8 mouse cellular contexts compared by ENCODE assay signal in the genomic region with DNA sequence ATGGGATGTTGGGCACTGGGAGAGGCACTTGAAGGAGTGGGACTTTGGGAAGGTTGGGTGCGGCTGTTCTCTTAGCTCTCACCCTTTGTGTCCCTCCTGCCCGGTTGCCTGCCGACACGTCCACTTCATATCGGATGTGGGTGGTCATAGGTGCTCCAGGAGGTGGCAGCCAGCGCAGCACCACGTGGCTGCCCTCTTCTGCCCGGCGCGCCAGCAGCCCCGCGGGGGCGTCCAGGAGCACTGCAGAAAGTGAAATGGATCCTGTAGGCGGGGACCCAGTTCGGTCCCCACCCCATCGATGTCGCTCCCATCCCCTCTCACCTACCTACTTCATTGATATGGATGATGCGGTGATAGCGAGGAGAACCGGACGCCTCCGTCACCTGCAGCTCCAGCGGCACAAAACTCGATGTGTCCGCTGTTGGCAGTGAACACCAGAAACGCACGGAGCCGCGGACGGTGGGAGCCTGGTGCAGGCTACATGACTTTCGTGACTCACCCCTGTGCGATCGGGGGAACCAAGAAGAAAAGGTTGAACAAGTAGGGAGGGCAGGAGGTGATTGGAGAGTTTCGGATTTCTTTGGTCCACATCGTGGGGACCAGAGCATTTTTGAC. TPM values are rescaled to one million over a fixed set of nuclear protein-coding genes. Genes with fewer than 3 reads are reported as not detected.
DNase-seq lines count a peak whose midpoint lies in the region; ATAC-seq lines count a peak whose summit lies in the region.

No protein-coding gene starts in this region.

- peaks cover 60% of the 10 kb centered on the region for H3K27me3 ChIP-seq in limb, embryonic 12.5 days

- DNase-seq in adrenal gland, postnatal 10 days = peak; percentile 29
- no peak for DNase-seq in adrenal gland, postnatal 4 days (ENCODE audit: low spot score in 2 of 2)
- peak; percentile 50 to 75 for DNase-seq in spleen, postnatal 4 days (ENCODE audit: low spot score in 2 of 2)
- no peak for DNase-seq in spleen, adult 12 weeks (ENCODE audit: low spot score)
- DNase-seq in neural tube, embryonic 10.5 days (ENCODE audit: extremely low spot score, low spot score) = peak; percentile 21
- DNase-seq in ovary, postnatal 36 days (ENCODE audit: low spot score) = no peak
- no peak for DNase-seq in thymus, postnatal 14 days

- H3K9me3 ChIP-seq in limb, embryonic 12.5 days = no peaks in the 10 kb centered on the region

- peak overlapping the region; percentile 46 for H3K4me3 ChIP-seq in limb, embryonic 12.5 days (replicated peaks)

- peak overlapping the region; percentile 62; the same call in 1 of the 2 replicates for H3K9ac ChIP-seq in limb, embryonic 12.5 days (replicated peaks)

- peak overlapping the region; percentile 85 for H3K4me2 ChIP-seq in limb, embryonic 12.5 days

- no peaks in the 10 kb centered on the region for H3K36me3 ChIP-seq in limb, embryonic 12.5 days

- no peak for ATAC-seq in limb, embryonic 12.5 days (ENCODE audit: insufficient number of reproducible peaks, insufficient read depth, low FRiP score, low TSS enrichment, low read depth)

- WGBS in limb, embryonic 12.5 days = under 1% methylated on average over 35 of the region's 35 CpGs

- H3K27ac ChIP-seq in limb, embryonic 12.5 days = no peak overlapping the region

- H3K4me1 ChIP-seq in limb, embryonic 12.5 days (replicated peaks) = peaks cover 32% of the 10 kb centered on the region

RNA-seq across cellular contexts. Expression of gene Epor, which starts 1.8 kb away (rescaled TPM):
- total RNA-seq in adrenal gland, postnatal 10 days (2021) = 1 to 10 TPM; 7.0 to 9.1 TPM
- total RNA-seq in adrenal gland, postnatal 4 days (2021) = 10 to 100 TPM in 1 of 2 experiments, 1 to 10 TPM in 1; 7.7 to 10.2 TPM
- polyA plus RNA-seq in limb, embryonic 12.5 days (2016; fragmentation: Nextera tagmentation; extraction: Ambion mirVana) = 6.9 and 8.1 TPM in 2 replicates

RNA-seq across cellular contexts. Expression of gene Swsap1, which starts 5.9 kb away (rescaled TPM):
- total RNA-seq in adrenal gland, postnatal 10 days (2021) = 10 to 100 TPM; 11.9 to 15.1 TPM
- total RNA-seq in adrenal gland, postnatal 4 days (2021) = 10 to 100 TPM; 15.9 to 16.1 TPM
- polyA plus RNA-seq in limb, embryonic 12.5 days (2016; fragmentation: Nextera tagmentation; extraction: Ambion mirVana) = 7.3 and 7.4 TPM in 2 replicates

RNA-seq across cellular contexts. Expression of gene Plppr2, which starts 24.6 kb away (rescaled TPM):
- 10 to 100 TPM; 21.9 to 22.3 TPM for total RNA-seq in adrenal gland, postnatal 10 days (2021)
- 10 to 100 TPM; 39.4 to 41.6 TPM for total RNA-seq in adrenal gland, postnatal 4 days (2021)
- 9.3 and 11.9 TPM in 2 replicates for polyA plus RNA-seq in limb, embryonic 12.5 days (2016; fragmentation: Nextera tagmentation; extraction: Ambion mirVana)

RNA-seq across cellular contexts. Expression of gene Rgl3, which starts 27.8 kb away (rescaled TPM):
- total RNA-seq in adrenal gland, postnatal 10 days (2021) = 10 to 100 TPM; 16.2 to 23.0 TPM
- 10 to 100 TPM; 26.1 to 36.2 TPM for total RNA-seq in adrenal gland, postnatal 4 days (2021)
- 1.8 and 2.6 TPM in 2 replicates for polyA plus RNA-seq in limb, embryonic 12.5 days (2016; fragmentation: Nextera tagmentation; extraction: Ambion mirVana)

RNA-seq across cellular contexts. Expression of gene Tmem205, which starts 34.1 kb away (rescaled TPM):
- total RNA-seq in adrenal gland, postnatal 10 days (2021) = 100 to 1,000 TPM; 182 to 187 TPM
- total RNA-seq in adrenal gland, postnatal 4 days (2021) = 100 to 1,000 TPM; 242 to 269 TPM
- 33.4 and 39.4 TPM in 2 replicates for polyA plus RNA-seq in limb, embryonic 12.5 days (2016; fragmentation: Nextera tagmentation; extraction: Ambion mirVana)

Comparison
In these comparisons a context has a peak if more than half of its experiments do, and no peak if none do; other contexts are left out.
1. DNase-seq: peak in adrenal gland, postnatal 10 days (single experiment), spleen, postnatal 4 days (2 of 2) and neural tube, embryonic 10.5 days (single experiment); none in adrenal gland, postnatal 4 days (0 of 2), spleen, adult 12 weeks (single experiment), ovary, postnatal 36 days (single experiment) and thymus, postnatal 14 days (single experiment).